Mouse (Mus musculus) left cerebral cortex, adult 2 months (tissue): ENCODE results near the gene Setdb1. TPM values are rescaled to one million over a fixed set of nuclear protein-coding genes. Genes with fewer than 3 reads are reported as not detected.
A peak's percentile ranks its signal among the peaks of the same experiment; 100 is the strongest.

ENCODE experiments used
- DNase-seq, 2 experiments: peaks; one replicate each; pipeline ENCODE4 v3.0.0; 2021 to 2022; ENCODE audit warnings: low spot score in 2 of 2, mixed read lengths in 1 of 2; ENCODE audit errors: extremely low spot score in 1 of 2
- H3K27ac ChIP-seq: fragments of 200-600 bp; 2 replicates; pipeline ENCODE4 v1.8.1; 2022
- H3K4me3 ChIP-seq: fragments of 200-600 bp; 2 replicates; pipeline ENCODE4 v1.8.1; 2022
- CTCF ChIP-seq: fragments of 200-600 bp; IDR thresholded peaks from 2 replicates; pipeline ENCODE4 v1.8.1; 2022; ENCODE audit warnings: antibody characterized with exemption, mild to moderate bottlenecking, moderate library complexity
- intact Hi-C: fragments of 180-260 bp; cut with DNase I; formaldehyde crosslinking; loops from one replicate; pipeline ENCODE4 v1.15.1; 2025
- total RNA-seq, 2 experiments: library from RNA; stranded (reverse); gene quantifications; 2 replicates each; pipeline ENCODE4 v1.2.3; 2021

Gene Setdb1
- total RNA-seq, 2 experiments from 2014 or later = 35.7 to 37.2 TPM

DNA sequence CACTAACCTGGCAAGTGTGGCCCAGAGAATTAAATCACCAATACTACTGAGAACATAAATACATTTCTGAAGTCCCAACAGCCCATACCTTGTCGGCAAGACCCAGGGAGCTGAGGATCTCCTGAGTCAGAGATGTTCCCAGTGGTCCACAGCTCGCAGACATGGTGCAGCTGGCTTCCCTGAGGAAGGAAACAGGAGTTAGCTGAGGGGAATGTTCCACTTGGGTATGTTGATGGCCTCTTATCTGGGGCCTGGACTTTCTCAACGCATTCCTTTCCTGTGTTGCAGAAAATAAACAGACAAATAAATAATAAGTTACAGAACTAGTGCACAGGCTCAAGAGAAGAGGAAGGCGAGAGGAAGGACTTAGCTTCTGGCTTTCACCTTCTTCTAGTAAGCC, 50.8 kb downstream of the Setdb1 start:
- TF ChIP-seq CTCF = no peak
- H3K27ac ChIP-seq = no peak overlapping the region
- DNase-seq = no peak
- no peak overlapping the region for H3K4me3 ChIP-seq
- intact Hi-C loops = no loop called here

DNA sequence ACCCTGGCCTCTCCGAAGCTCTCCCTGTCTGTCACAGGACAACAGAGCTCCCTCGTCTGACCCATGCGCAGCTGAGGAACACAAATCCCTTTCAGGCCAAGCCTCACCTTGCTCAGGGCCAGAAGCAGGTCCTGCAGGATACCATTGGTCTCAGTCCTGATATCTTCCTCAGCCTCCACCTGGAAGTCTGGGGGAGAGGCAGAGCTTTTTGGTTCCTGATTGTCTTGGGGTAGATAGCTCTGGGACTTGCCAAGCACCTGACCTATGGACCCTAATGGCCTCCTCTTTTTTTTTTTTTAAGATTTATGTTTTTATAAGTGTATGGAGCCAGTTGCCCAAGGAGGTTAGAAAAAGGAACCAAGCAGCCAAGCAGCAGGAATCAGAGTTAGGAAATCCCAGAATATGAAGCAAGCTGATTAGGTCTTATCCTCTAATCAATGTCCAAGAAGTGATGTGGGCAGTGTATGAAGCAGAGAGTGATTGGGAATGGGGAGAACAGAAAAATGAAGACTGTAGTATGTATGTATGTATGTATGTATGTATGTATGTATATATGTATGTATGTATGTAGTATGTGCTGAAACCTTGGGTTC, 55.7 kb downstream of the Setdb1 start:
- no peak for DNase-seq
- H3K4me3 ChIP-seq = no peak overlapping the region
- TF ChIP-seq CTCF = no peak
- no peak overlapping the region for H3K27ac ChIP-seq
- intact Hi-C loops = no loop called here

DNA sequence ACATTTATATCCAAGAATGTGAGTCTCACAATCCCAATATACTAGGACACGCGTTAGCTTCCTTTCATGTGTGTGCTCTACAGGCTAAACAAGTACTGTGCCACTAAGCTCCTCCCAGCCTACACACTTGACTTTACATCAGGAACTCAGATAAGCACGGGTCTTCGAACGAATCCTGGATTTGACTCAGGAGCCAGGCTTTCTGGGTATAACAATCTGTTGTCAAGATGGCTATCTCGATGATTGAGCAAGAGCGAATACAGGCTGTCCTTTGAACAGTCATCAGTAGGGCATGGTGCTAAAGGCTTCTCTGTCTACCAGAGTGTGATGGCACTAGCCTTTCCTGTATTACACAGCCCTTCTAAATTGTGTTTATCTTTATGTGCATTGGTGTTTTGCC, 59.0 kb downstream of the Setdb1 start:
- intact Hi-C loops = no loop called here
- TF ChIP-seq CTCF = no peak

DNA sequence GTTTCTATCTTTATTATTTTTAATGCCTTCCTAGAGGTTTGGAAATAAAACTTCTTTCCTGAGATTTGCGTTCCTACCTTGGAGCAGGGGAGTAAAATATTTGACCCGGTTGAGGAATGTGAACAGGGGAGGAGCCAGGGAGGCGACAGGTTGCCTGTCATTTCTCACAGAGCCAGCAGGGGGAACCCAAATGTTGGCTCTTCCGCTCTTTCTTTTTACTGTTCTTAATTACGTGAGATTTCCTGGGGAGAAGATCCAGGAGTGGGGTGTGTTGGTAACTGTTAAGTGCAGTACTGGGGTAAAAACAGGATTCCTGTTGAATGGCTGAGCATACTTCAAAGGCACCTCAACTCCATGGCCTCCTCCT, 60.9 kb downstream of the Setdb1 start:
- TF ChIP-seq CTCF = peak; percentile 74
- peak in 1 of 2 experiments; percentile 35 for DNase-seq
- Histone ChIP-seq H3K4me3 (no peak overlapping the region), H3K27ac (no peak overlapping the region)
- intact Hi-C loops = no loop called here

More for the DNA sequence above, 59.0 kb downstream of the Setdb1 start:
- Histone ChIP-seq H3K27ac (no peak overlapping the region), H3K4me3 (no peak overlapping the region)
- DNase-seq = no peak

DNA sequence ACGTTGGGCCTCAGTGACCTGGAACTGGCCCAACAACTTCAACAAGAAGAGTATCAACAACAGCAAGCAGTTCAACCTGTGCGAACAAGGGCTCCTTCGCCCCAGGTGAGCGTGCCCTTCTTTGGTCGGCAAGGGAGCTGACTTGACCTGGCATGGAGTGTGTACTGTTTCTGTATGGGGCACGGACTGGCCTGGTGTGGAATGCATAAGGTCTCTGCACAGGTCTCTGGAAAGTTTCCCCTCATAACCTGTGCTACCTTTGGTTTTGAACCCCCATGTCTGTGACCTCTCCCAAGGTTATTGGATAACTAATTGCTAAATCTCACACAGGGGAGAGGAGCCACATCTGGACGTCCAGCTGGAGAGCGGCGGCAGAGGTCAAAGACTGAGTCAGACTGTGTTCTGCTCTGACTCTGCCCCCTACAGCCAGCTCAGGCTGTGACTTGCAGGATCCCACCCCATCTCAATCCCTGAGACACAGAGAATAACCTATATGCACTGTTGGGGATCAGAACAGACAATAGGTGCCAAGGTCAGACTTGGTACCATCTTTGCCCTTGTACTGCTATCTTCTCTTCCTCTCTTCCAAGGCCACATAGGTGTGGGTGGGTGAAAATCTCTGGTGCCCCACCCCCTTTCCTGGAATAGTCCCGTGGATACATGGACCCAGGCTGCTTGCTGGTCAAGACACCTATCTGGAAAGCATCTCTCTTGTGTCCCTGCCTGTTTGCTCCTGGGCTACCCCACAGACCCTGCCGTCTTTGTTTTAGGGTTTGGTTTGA, 61.5 kb downstream of the Setdb1 start:
- intact Hi-C loops = no loop called here
- Histone ChIP-seq H3K27ac (no peak overlapping the region), H3K4me3 (no peak overlapping the region)
- no peak for TF ChIP-seq CTCF
- DNase-seq = no peak

DNA sequence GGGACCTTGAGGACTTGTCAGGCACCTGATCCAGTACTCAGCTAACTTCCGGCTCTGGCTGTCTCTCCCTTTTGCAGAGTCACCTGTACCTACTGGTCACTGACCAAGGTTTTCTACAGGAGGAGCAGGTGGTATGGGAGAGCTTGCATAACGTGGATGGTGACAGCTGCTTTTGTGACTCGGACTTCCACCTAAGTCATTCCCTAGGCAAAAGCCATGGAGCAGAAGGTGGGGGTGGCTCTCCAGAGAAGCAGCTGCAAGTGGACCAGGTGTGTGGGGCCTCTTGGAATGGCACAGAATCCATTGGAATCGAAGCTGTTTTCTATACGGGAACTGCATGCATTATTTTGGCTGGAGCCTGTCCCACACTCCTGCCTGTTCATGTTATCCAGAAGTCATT, 62.3 kb downstream of the Setdb1 start:
- no peak for TF ChIP-seq CTCF
- Histone ChIP-seq H3K27ac (no peak overlapping the region), H3K4me3 (no peak overlapping the region)
- no peak for DNase-seq
- intact Hi-C loops = no loop called here

- no peak for DNase-seq
- intact Hi-C loops = no loop called here
- no peak for TF ChIP-seq CTCF
- H3K27ac ChIP-seq = no peak overlapping the region
- no peak overlapping the region for H3K4me3 ChIP-seq
These were observed 62.7 kb downstream of the Setdb1 start for GRCm38 (mm10) chr3:95294316-95294715.

DNA sequence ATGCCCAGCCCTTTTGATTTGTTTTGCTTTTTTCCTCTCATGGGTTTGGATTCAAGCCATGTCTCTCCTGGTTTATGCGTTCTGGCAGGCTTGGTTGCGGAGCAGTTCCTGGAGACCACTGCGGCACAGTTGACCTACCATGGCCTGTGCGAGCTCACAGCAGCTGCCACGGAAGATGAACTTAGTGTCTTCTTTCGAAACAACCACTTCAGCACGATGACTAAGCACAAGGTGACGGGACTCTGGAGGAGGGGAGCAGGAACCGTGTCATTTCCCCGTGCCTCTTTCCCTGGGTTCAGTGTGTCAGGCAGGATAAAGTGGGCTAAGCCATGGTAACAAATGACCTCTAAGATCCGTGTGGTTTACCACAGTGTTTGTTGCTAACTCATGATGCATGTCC, 63.5 kb downstream of the Setdb1 start:
- H3K27ac ChIP-seq = no peak overlapping the region
- H3K4me3 ChIP-seq = no peak overlapping the region
- DNase-seq = no peak
- no peak for TF ChIP-seq CTCF
- intact Hi-C loops = no loop called here

GRCm38 (mm10) chr3:95292899-95293298, 64.1 kb downstream of the Setdb1 start:
- DNase-seq = no peak

DNA sequence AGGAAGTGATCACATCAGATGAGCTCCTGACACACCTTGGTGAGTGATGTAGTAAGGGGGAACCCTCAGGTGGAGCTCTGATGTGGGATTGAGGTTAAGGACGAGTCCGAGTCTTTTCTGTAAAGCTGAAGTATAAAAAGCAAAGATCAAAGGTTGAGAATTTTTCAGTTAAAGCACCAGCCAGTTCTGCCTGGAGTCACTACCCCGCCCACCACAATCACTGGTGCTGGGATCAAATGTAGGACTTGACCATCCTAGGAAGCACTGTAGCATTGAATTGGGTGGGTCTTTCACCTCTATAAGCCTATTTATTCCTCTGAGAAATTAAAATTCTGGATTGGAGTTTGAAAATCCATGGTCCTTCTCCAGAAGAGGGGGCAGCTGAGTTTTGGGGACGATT, 66.0 kb downstream of the Setdb1 start:
- intact Hi-C loops = no loop called here
- TF ChIP-seq CTCF = no peak

More at GRCm38 (mm10) chr3:95292899-95293298, 64.1 kb downstream of the Setdb1 start:
- H3K27ac ChIP-seq = 0 out of 2 replicates have a peak overlapping the region, but pooled peaks have one; percentile 36
- intact Hi-C loops = no loop called here
- no peak for TF ChIP-seq CTCF
- H3K4me3 ChIP-seq = no peak overlapping the region

DNA sequence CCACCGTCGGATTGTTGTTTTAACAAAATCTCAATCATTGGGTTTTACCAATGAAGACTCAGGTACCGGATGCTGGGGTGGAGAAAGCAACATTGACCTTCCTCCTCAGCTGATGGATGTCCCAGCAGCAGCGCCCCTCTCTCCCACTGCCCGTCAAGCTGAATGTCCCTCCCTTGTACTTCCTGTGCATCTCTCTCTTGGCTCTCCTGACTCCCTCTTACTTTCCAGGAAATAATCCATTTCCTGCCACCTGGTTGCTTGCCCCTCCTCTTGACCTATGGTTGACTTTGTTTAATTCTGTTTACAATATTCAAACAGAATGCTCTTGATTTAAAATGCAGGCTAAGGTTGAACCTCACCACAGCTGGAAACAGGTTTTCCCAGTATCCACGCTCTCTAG, 66.8 kb downstream of the Setdb1 start:
- intact Hi-C loops = no loop called here
- DNase-seq = no peak
- no peak overlapping the region for H3K27ac ChIP-seq
- TF ChIP-seq CTCF = no peak
- no peak overlapping the region for H3K4me3 ChIP-seq

More for the DNA sequence above, 66.0 kb downstream of the Setdb1 start:
- H3K4me3 ChIP-seq = no peak overlapping the region
- no peak for DNase-seq
- H3K27ac ChIP-seq = no peak overlapping the region

DNA sequence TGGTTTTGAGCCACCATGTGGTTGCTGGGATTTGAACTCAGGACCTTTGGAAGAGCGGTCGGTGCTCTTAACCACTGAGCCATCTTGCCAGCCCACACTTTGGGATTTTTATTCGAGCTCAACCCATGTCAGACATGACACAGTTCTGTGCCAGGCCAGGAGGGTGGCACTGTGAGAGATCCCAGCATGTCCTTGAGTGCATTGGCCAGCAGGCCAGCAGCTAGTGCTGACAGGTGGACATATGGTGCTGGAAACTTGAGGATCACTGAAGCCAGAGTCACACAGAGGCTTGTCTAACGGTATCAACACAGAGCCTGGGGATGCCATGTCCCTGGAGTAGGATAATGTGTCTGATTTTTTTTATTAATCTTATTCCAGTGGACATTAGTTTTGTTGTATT, 67.6 kb downstream of the Setdb1 start:
- TF ChIP-seq CTCF = no peak
- intact Hi-C loops = no loop called here

DNA sequence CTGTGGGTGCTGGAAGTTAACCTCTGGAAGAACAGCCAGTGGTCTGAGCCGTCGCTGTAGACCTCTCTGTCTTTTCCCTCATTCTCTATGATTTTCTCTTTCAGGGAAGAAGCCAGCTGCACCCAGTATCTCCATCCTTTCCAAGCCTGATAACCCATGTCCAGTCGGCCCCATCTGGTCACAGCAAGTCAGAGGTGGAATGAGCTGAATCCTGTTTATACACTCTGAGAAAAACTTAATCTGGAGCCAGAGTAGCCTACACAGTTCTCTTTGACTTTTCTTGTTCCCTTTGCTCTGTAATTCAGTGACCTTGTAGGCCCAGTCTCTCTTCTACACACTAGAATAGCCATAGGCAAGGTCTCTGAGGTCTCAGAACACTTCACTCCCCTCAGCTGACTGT, 69.5 kb downstream of the Setdb1 start:
- no peak for DNase-seq
- Histone ChIP-seq H3K27ac (no peak overlapping the region), H3K4me3 (no peak overlapping the region)
- TF ChIP-seq CTCF = no peak
- intact Hi-C loops = no loop called here

More for the DNA sequence above, 67.6 kb downstream of the Setdb1 start:
- no peak for DNase-seq
- no peak overlapping the region for H3K4me3 ChIP-seq
- H3K27ac ChIP-seq = no peak overlapping the region
